Mouse (Mus musculus): Measurements from ENCODE around the gene Lrrc15.

Lrrc15 gene

GRCm38 (mm10) chr16:30236091-30236699, 46.9 kb downstream of the Lrrc15 start:
- peak; percentile 93 for DNase-seq (ENCODE audit: low read depth)

DNA sequence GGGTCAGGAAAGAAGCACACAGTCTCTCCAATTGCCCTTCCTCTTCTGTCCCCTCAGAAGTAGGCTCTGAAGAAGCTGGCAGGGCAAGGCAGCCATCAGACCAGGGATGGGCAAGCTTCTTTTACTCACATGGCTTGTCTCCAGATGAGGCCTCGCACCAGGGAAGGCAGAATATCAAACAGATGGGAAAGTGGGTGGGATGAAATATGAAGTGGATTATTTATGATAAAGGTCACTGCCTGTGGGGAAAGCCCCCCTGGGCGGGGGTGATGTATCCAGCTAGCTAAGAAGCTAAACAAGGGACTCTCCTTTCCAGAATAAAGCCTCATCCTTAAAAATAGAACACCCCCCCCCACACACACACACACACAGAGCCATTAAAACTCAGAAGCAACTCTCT, 47.5 kb downstream of the Lrrc15 start:
- DNase-seq (ENCODE audit: low read depth): peak; percentile 60

- no peak for DNase-seq (ENCODE audit: low read depth)
Observed at GRCm38 (mm10) chr16:30234636-30235546, 48.2 kb downstream of the Lrrc15 start.

- no peak for DNase-seq (ENCODE audit: low read depth)
Observed at GRCm38 (mm10) chr16:30234077-30234476, 49.0 kb downstream of the Lrrc15 start.

- no peak for DNase-seq (ENCODE audit: low read depth)
Observed at GRCm38 (mm10) chr16:30231882-30232604, 51.0 kb downstream of the Lrrc15 start.

DNA sequence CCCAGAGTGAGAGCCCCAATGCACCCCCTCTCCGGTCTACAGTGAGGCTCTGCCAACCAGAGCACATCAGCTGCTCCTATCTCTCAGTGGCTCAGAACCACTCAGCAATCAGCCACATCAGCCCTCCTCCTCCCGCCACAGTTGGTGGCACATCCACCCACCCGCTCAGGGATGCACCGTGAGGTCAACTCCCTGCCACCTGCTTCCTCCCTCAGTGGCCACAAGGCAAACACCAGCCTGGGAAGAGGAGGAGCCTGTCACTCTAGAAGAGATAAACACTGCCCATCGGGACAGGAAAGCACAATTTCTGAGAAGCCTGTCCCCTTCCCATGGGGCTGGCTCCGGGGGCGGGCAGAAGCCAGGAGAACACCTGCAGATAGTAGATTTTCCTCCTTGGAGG, 55.7 kb downstream of the Lrrc15 start:
- no peak for DNase-seq (ENCODE audit: low read depth)

GRCm38 (mm10) chr16:30221161-30221782, 61.8 kb downstream of the Lrrc15 start:
- no peak for DNase-seq (ENCODE audit: low read depth)
